Comparison of ENCODE assay signal across 29 mouse cellular contexts in the genomic region with DNA sequence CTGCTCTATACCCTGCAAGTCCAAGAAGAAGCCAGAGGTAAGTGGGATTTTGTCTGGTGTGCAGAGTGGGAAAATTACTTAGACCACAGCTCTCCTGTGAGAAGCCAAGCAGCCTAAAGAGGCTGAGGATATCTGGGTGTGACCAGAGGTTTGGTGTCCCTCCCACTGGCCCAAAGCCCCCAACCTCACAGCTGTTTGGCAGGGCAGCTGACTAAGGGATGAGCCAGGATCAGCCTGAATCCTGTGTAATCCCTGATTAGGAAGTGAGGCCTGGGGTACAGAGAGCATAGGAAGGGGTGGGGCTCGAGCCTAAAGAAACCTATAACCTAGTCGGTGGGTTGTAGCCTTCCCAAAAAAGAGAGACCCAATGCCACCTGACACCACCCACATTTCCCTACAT. TPM values are rescaled to one million over a fixed set of nuclear protein-coding genes. Genes with fewer than 3 reads are reported as not detected.
A peak's percentile ranks its signal among the peaks of the same experiment; 100 is the strongest.
DNase-seq lines count a peak whose midpoint lies in the region; ATAC-seq lines count a peak whose summit lies in the region.
"Had no signal": no experiment of that assay in that cellular context is flagged by ENCODE, and none has a peak within 500 bp of the region (broad histone marks: within the 10 kb centered on the region; RNA-seq: fewer than 3 reads in every experiment).

No protein-coding gene starts in this region.

- no peak; the same call in 1 of the 2 replicates for ATAC-seq in embryonic facial prominence, embryonic 14.5 days (ENCODE audit: low read depth)
- ATAC-seq: forebrain, embryonic 14.5 days; forebrain, postnatal 0 days; hindbrain, embryonic 16.5 days; intestine, embryonic 15.5 days; Patski had no signal

- whole genome bisulfite sequencing in embryonic facial prominence, embryonic 14.5 days, result 31% methylated on average over 2 of the region's 2 CpGs
- 73% methylated on average over 2 of the region's 2 CpGs for WGBS in embryonic facial prominence, embryonic 10.5 days

- H3K27ac ChIP-seq in embryonic facial prominence, embryonic 14.5 days (replicated peaks; ENCODE audit: low read depth, low read length), result no peak overlapping the region
- H3K27ac ChIP-seq in embryonic facial prominence, embryonic 10.5 days (replicated peaks), result no peak overlapping the region
- H3K27ac ChIP-seq: embryonic facial prominence, embryonic 15.5 days; heart, embryonic 15.5 days; hindbrain, embryonic 13.5 days; intestine, embryonic 15.5 days had no signal

- DNase-seq in embryonic facial prominence, embryonic 14.5 days (ENCODE audit: low spot score), result peak; percentile 53
- no peak for DNase-seq in embryonic facial prominence, embryonic 10.5 days (ENCODE audit: low spot score)
- DNase-seq in gastrocnemius, postnatal 14 days, result peak; percentile 65
- no peak for DNase-seq in gastrocnemius, adult 8-10 months (ENCODE audit: low spot score in 2 of 2)
- DNase-seq in gastrocnemius, postnatal 25 days, result peak; percentile 38
- peak; percentile 84 for DNase-seq in retina, postnatal 7 days (ENCODE audit: low read depth, low spot score)
- no peak for DNase-seq in urinary bladder, postnatal 4 days (ENCODE audit: low spot score in 2 of 2)
- DNase-seq: adrenal gland, postnatal 10 days; adrenal gland, postnatal 36 days; B cell, adult 2 months; cerebellum, adult 2 months; cerebellum, postnatal 10 days; cerebellum, postnatal 36 days; embryo, embryonic 11 days; forebrain, postnatal 0 days; heart, adult 18-20 months; heart, postnatal 10 days; heart, postnatal 36 days had no signal

- no peaks in the 10 kb centered on the region for H3K9me3 ChIP-seq in embryonic facial prominence, embryonic 14.5 days (ENCODE audit: control insufficient read depth, low read length)
- no peaks in the 10 kb centered on the region for H3K9me3 ChIP-seq in embryonic facial prominence, embryonic 10.5 days
- H3K9me3 ChIP-seq: embryonic facial prominence, embryonic 15.5 days; G1E; heart, embryonic 12.5 days; heart, embryonic 15.5 days; hindbrain, embryonic 10.5 days; hindbrain, embryonic 13.5 days; intestine, embryonic 15.5 days had no signal

- H3K27me3 ChIP-seq in embryonic facial prominence, embryonic 14.5 days (replicated peaks; ENCODE audit: control insufficient read depth, insufficient read depth, low read length), result no peaks in the 10 kb centered on the region
- H3K27me3 ChIP-seq in embryonic facial prominence, embryonic 10.5 days (replicated peaks; ENCODE audit: low read depth, poor library complexity, severe bottlenecking), result no peaks in the 10 kb centered on the region
- H3K27me3 ChIP-seq: CH12.LX; embryonic facial prominence, embryonic 15.5 days; heart, embryonic 12.5 days; heart, embryonic 15.5 days; intestine, embryonic 15.5 days; Patski had no signal

- intact Hi-C loops in gastrocnemius, postnatal 14 days (cut with DNase I; ENCODE audit: low total_unique reads), result no loop called here

- 0 out of 2 replicates have a peak, but pooled peaks cover 1% of the 10 kb centered on the region for H3K36me3 ChIP-seq in embryonic facial prominence, embryonic 14.5 days (ENCODE audit: control insufficient read depth, insufficient read depth, low read length)
- peaks cover 19% of the 10 kb centered on the region for H3K36me3 ChIP-seq in embryonic facial prominence, embryonic 10.5 days (replicated peaks)
- H3K36me3 ChIP-seq: heart, embryonic 15.5 days; intestine, embryonic 15.5 days had no signal

- no peak overlapping the region for H3K4me3 ChIP-seq in embryonic facial prominence, embryonic 14.5 days (ENCODE audit: low read depth, low read length)
- no peak overlapping the region for H3K4me3 ChIP-seq in embryonic facial prominence, embryonic 10.5 days
- H3K4me3 ChIP-seq: embryonic facial prominence, embryonic 15.5 days; heart, embryonic 12.5 days; heart, embryonic 15.5 days; hindbrain, embryonic 10.5 days; hindbrain, embryonic 13.5 days; intestine, embryonic 15.5 days had no signal

- H3K4me1 ChIP-seq in embryonic facial prominence, embryonic 14.5 days (ENCODE audit: control insufficient read depth, insufficient read depth, low read length), result peaks cover 12% of the 10 kb centered on the region; the same call in 1 of the 2 replicates
- H3K4me1 ChIP-seq in embryonic facial prominence, embryonic 10.5 days, result peaks cover 57% of the 10 kb centered on the region
- H3K4me1 ChIP-seq: heart, embryonic 15.5 days; hindbrain, embryonic 13.5 days had no signal

- H3K9ac ChIP-seq in embryonic facial prominence, embryonic 14.5 days (ENCODE audit: low read depth, low read length), result no peak overlapping the region
- H3K9ac ChIP-seq: embryonic facial prominence, embryonic 15.5 days; forebrain, postnatal 0 days; heart, embryonic 12.5 days; heart, embryonic 15.5 days; hindbrain, embryonic 13.5 days; intestine, embryonic 15.5 days had no signal

- no peak overlapping the region for H3K4me2 ChIP-seq in embryonic facial prominence, embryonic 14.5 days (ENCODE audit: low read depth, low read length)
- H3K4me2 ChIP-seq: embryonic facial prominence, embryonic 15.5 days; heart, embryonic 12.5 days; heart, embryonic 15.5 days; hindbrain, embryonic 13.5 days; intestine, embryonic 15.5 days had no signal

RNA-seq across cellular contexts. Expression of a gene that starts 19.6 kb away (rescaled TPM):
- polyA plus RNA-seq in embryonic facial prominence, embryonic 14.5 days (2014; fragmentation: Nextera tagmentation; extraction: Ambion mirVana), result 30.9 and 33.1 TPM in 2 replicates
- 56.0 and 56.8 TPM in 2 replicates for polyA plus RNA-seq in embryonic facial prominence, embryonic 10.5 days (2016; fragmentation: Nextera tagmentation; extraction: Ambion mirVana)
- 10 to 100 TPM; 36.2 to 38.8 TPM for total RNA-seq in gastrocnemius, postnatal 14 days (2021)
- 10 to 100 TPM; 40.4 to 47.2 (median 42.3) TPM for total RNA-seq in gastrocnemius, adult 8-10 months (2022)
- 10 to 100 TPM; 38.1 to 38.9 TPM for total RNA-seq in gastrocnemius, postnatal 25 days (2021)

RNA-seq across cellular contexts. Expression of a gene that starts 25.2 kb away (rescaled TPM):
- 1.0 and 2.3 TPM in 2 replicates for polyA plus RNA-seq in embryonic facial prominence, embryonic 14.5 days (2014; fragmentation: Nextera tagmentation; extraction: Ambion mirVana)
- polyA plus RNA-seq in embryonic facial prominence, embryonic 10.5 days (2016; fragmentation: Nextera tagmentation; extraction: Ambion mirVana), result 1.9 and 2.8 TPM in 2 replicates
- 1 to 10 TPM in 1 of 2 experiments, under 1 TPM in 1; 0.29 to 1.3 TPM for total RNA-seq in gastrocnemius, postnatal 14 days (2021)
- total RNA-seq in gastrocnemius, adult 8-10 months (2022), result 1 to 10 TPM; 1.5 to 5.7 (median 3.0) TPM
- total RNA-seq in gastrocnemius, postnatal 25 days (2021), result 1 to 10 TPM; 2.0 to 5.2 TPM
- polyA plus RNA-seq: G1E had no signal

Comparison
In these comparisons a context has a peak if more than half of its experiments do, and no peak if none do; other contexts are left out.
1. DNase-seq: peak in embryonic facial prominence, embryonic 14.5 days (single experiment), gastrocnemius, postnatal 14 days (single experiment), gastrocnemius, postnatal 25 days (single experiment) and retina, postnatal 7 days (single experiment); none in embryonic facial prominence, embryonic 10.5 days (single experiment), gastrocnemius, adult 8-10 months (0 of 2) and urinary bladder, postnatal 4 days (0 of 2).